15 mouse cellular contexts compared by ENCODE assay signal in the genomic region with DNA sequence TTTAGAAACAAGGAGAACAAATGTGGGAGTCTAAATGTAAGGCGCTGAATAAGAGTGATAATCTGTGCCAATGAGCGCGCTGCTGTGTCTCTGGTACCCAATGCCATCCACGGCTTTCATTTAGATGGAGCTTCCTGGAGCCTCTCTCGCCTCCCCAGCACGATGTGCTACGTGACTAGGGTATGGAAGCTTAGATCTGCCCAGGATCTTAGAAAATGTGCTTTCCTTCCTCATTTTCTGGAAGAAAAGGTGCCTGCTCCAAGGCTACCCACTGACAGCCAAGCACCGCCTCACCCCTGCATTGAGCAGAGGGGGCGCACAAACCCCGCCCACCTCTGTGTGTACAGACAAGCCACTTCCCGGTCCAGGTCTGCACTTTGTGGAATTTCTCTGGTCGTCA. TPM values are rescaled to one million over a fixed set of nuclear protein-coding genes. Genes with fewer than 3 reads are reported as not detected.
DNase-seq lines count a peak whose midpoint lies in the region; ATAC-seq lines count a peak whose summit lies in the region.
"Had no signal": no experiment of that assay in that cellular context is flagged by ENCODE, and none has a peak within 500 bp of the region (broad histone marks: within the 10 kb centered on the region; RNA-seq: fewer than 3 reads in every experiment).

No protein-coding gene starts in this region.

- 57% methylated on average over 12 of the region's 12 CpGs for WGBS in forebrain, embryonic 14.5 days
- 70% methylated on average over 12 of the region's 12 CpGs for WGBS in forebrain, embryonic 11.5 days
- WGBS in midbrain, embryonic 13.5 days: 67% methylated on average over 12 of the region's 12 CpGs
- 73% methylated on average over 12 of the region's 12 CpGs for WGBS in midbrain, embryonic 11.5 days

- no peak overlapping the region for H3K27ac ChIP-seq in forebrain, embryonic 14.5 days (ENCODE audit: low read depth, low read length)
- H3K27ac ChIP-seq in forebrain, embryonic 11.5 days (ENCODE audit: low read depth, low read length): no peak overlapping the region
- no peak overlapping the region for H3K27ac ChIP-seq in midbrain, embryonic 13.5 days
- no peak overlapping the region for H3K27ac ChIP-seq in midbrain, embryonic 11.5 days (ENCODE audit: low read depth, low read length)
- H3K27ac ChIP-seq: embryonic facial prominence, embryonic 15.5 days; limb, embryonic 13.5 days had no signal

- peaks cover 4% of the 10 kb centered on the region for H3K27me3 ChIP-seq in forebrain, embryonic 14.5 days (replicated peaks; ENCODE audit: control insufficient read depth, insufficient read depth, low read length)
- H3K27me3 ChIP-seq in forebrain, embryonic 11.5 days (ENCODE audit: control insufficient read depth, insufficient read depth, low read length): 0 out of 2 replicates have a peak, but pooled peaks cover 3% of the 10 kb centered on the region
- H3K27me3 ChIP-seq in midbrain, embryonic 13.5 days: peaks cover 13% of the 10 kb centered on the region
- 0 out of 2 replicates have a peak, but pooled peaks cover under 1% of the 10 kb centered on the region for H3K27me3 ChIP-seq in midbrain, embryonic 11.5 days (ENCODE audit: control insufficient read depth, insufficient read depth, low read length)

- ATAC-seq in forebrain, embryonic 14.5 days: no peak
- ATAC-seq in forebrain, embryonic 11.5 days (replicated peaks; ENCODE audit: low FRiP score): no peak
- 0 out of 2 replicates have a peak, but pooled peaks have one; percentile 53 for ATAC-seq in midbrain, embryonic 13.5 days
- no peak for ATAC-seq in midbrain, embryonic 11.5 days (ENCODE audit: low FRiP score)
- ATAC-seq: lung, postnatal 0 days had no signal

- peak; percentile 17 for DNase-seq in forebrain, embryonic 14.5 days (ENCODE audit: low spot score)
- DNase-seq in forebrain, embryonic 11.5 days (ENCODE audit: low spot score): no peak
- DNase-seq in midbrain, embryonic 11.5 days (ENCODE audit: low spot score, missing footprints): no peak
- DNase-seq in left cerebral cortex, postnatal 25 days (ENCODE audit: low spot score in 2 of 2): peak; percentile 82 to 97
- DNase-seq in telencephalon, adult 2 months (ENCODE audit: low read depth, low spot score): peak; percentile 97
- no peak for DNase-seq in cerebellum, adult 9-11 months
- DNase-seq in gastrocnemius, adult 18-20 months (ENCODE audit: low spot score): no peak
- DNase-seq: cerebellum, adult 11-12 months; heart, postnatal 36 days; thymus, adult 18-20 months had no signal

- H3K36me3 ChIP-seq in forebrain, embryonic 14.5 days (ENCODE audit: control insufficient read depth, insufficient read depth, low read length): no peaks in the 10 kb centered on the region
- no peaks in the 10 kb centered on the region for H3K36me3 ChIP-seq in forebrain, embryonic 11.5 days (ENCODE audit: control insufficient read depth, insufficient read depth, low read length)
- no peaks in the 10 kb centered on the region for H3K36me3 ChIP-seq in midbrain, embryonic 13.5 days
- H3K36me3 ChIP-seq in midbrain, embryonic 11.5 days (ENCODE audit: control insufficient read depth, insufficient read depth, low read length): no peaks in the 10 kb centered on the region
- H3K36me3 ChIP-seq: embryonic facial prominence, embryonic 15.5 days; G1E; limb, embryonic 13.5 days had no signal

- H3K4me3 ChIP-seq in forebrain, embryonic 14.5 days (ENCODE audit: low read depth, low read length): no peak overlapping the region
- H3K4me3 ChIP-seq in forebrain, embryonic 11.5 days (ENCODE audit: low read depth, low read length): no peak overlapping the region
- H3K4me3 ChIP-seq in midbrain, embryonic 13.5 days (replicated peaks): no peak overlapping the region
- H3K4me3 ChIP-seq in midbrain, embryonic 11.5 days (ENCODE audit: low read depth, low read length): no peak overlapping the region
- H3K4me3 ChIP-seq: embryonic facial prominence, embryonic 15.5 days; limb, embryonic 13.5 days had no signal

- H3K4me1 ChIP-seq in forebrain, embryonic 14.5 days (ENCODE audit: control insufficient read depth, insufficient read depth, low read length): no peaks in the 10 kb centered on the region
- H3K4me1 ChIP-seq in forebrain, embryonic 11.5 days (replicated peaks; ENCODE audit: control insufficient read depth, insufficient read depth, low read length): no peaks in the 10 kb centered on the region
- H3K4me1 ChIP-seq in midbrain, embryonic 13.5 days (replicated peaks): no peaks in the 10 kb centered on the region
- H3K4me1 ChIP-seq in midbrain, embryonic 11.5 days (ENCODE audit: control insufficient read depth, insufficient read depth, low read length): no peaks in the 10 kb centered on the region
- H3K4me1 ChIP-seq: limb, embryonic 13.5 days had no signal

- H3K9ac ChIP-seq in forebrain, embryonic 14.5 days (ENCODE audit: low read length): no peak overlapping the region
- no peak overlapping the region for H3K9ac ChIP-seq in forebrain, embryonic 11.5 days (ENCODE audit: low read length)
- no peak overlapping the region for H3K9ac ChIP-seq in midbrain, embryonic 13.5 days (replicated peaks)
- no peak overlapping the region for H3K9ac ChIP-seq in midbrain, embryonic 11.5 days (ENCODE audit: low read length)
- H3K9ac ChIP-seq: embryonic facial prominence, embryonic 15.5 days; limb, embryonic 13.5 days had no signal

- no peaks in the 10 kb centered on the region for H3K9me3 ChIP-seq in forebrain, embryonic 14.5 days (replicated peaks; ENCODE audit: control insufficient read depth, low read length)
- H3K9me3 ChIP-seq in forebrain, embryonic 11.5 days (ENCODE audit: control insufficient read depth, low read length): no peaks in the 10 kb centered on the region
- peaks cover 2% of the 10 kb centered on the region; the same call in 1 of the 2 replicates for H3K9me3 ChIP-seq in midbrain, embryonic 13.5 days
- no peaks in the 10 kb centered on the region for H3K9me3 ChIP-seq in midbrain, embryonic 11.5 days (ENCODE audit: control insufficient read depth, low read length)
- H3K9me3 ChIP-seq: embryonic facial prominence, embryonic 15.5 days; G1E; limb, embryonic 13.5 days had no signal

- intact Hi-C loops in left cerebral cortex, postnatal 25 days (cut with DNase I): loop anchor here (1.0 to 5.0 kb wide), 4 partner anchors 29 to 76 kb away; no protein-coding TSS in a partner anchor

- no peak overlapping the region for H3K4me2 ChIP-seq in forebrain, embryonic 14.5 days (ENCODE audit: low read length)
- no peak overlapping the region for H3K4me2 ChIP-seq in forebrain, embryonic 11.5 days (ENCODE audit: low read depth, low read length, severe bottlenecking)
- H3K4me2 ChIP-seq in midbrain, embryonic 13.5 days (replicated peaks): no peak overlapping the region
- no peak overlapping the region for H3K4me2 ChIP-seq in midbrain, embryonic 11.5 days
- H3K4me2 ChIP-seq: embryonic facial prominence, embryonic 15.5 days; limb, embryonic 13.5 days had no signal

RNA-seq across cellular contexts. Expression of a gene that starts 6.0 kb away (rescaled TPM):
- polyA plus RNA-seq in forebrain, embryonic 14.5 days (2014; fragmentation: Nextera tagmentation; extraction: Ambion mirVana): 1.7 and 2.0 TPM in 2 replicates
- 0.68 and 0.86 TPM in 2 replicates for polyA plus RNA-seq in forebrain, embryonic 11.5 days (2014; fragmentation: Nextera tagmentation; extraction: Ambion mirVana)
- 0.83 and 0.85 TPM in 2 replicates for polyA plus RNA-seq in midbrain, embryonic 13.5 days (2015; fragmentation: Nextera tagmentation; extraction: Ambion mirVana)
- polyA plus RNA-seq in midbrain, embryonic 11.5 days (2014; fragmentation: Nextera tagmentation; extraction: Ambion mirVana): 0.61 and 0.66 TPM in 2 replicates
- total RNA-seq in left cerebral cortex, postnatal 25 days (2021): 100 to 1,000 TPM; 242 to 262 TPM
- under 1 TPM; 0.57 to 0.59 TPM for total RNA-seq in gastrocnemius, adult 18-20 months (2021)
- polyA plus RNA-seq: G1E had no signal

Comparison
In these comparisons a context has a peak if more than half of its experiments do, and no peak if none do; other contexts are left out.
1. DNase-seq: peak in forebrain, embryonic 14.5 days (single experiment), left cerebral cortex, postnatal 25 days (2 of 2) and telencephalon, adult 2 months (single experiment); none in forebrain, embryonic 11.5 days (single experiment), midbrain, embryonic 11.5 days (single experiment), cerebellum, adult 9-11 months (single experiment) and gastrocnemius, adult 18-20 months (single experiment).